Mouse (Mus musculus) neural tube, embryonic 11.5 days (tissue): Measurements from ENCODE around the gene Tmem200b. TPM values are rescaled to one million over a fixed set of nuclear protein-coding genes. Genes with fewer than 3 reads are reported as not detected.

ENCODE experiments used
- ATAC-seq: fragments of 200-750 bp; cut with Nextera tagmentation; 2 replicates; pipeline ENCODE4 v1.8.0; 2017; ENCODE audit warnings: moderate number of reproducible peaks, mild to moderate bottlenecking, moderate TSS enrichment, moderate library complexity; ENCODE audit not compliant: insufficient read depth, low FRiP score, low TSS enrichment
- DNase-seq: peaks from one replicate; pipeline ENCODE4 v3.0.0-alpha.2; 2015; ENCODE audit warnings: low spot score
- H3K27ac ChIP-seq: fragments of 300-500 bp; sonication (generic); 2 replicates; pipeline ENCODE4 v1.5.1; 2014; ENCODE audit warnings: low read depth, mild to moderate bottlenecking, low read length
- H3K27me3 ChIP-seq: fragments of 300-500 bp; sonication (generic); 2 replicates; pipeline ENCODE4 v1.6.1; 2014; ENCODE audit warnings: mild to moderate bottlenecking, low read length, mixed read lengths; ENCODE audit not compliant: control insufficient read depth, insufficient read depth
- H3K36me3 ChIP-seq: fragments of 300-500 bp; sonication (generic); 2 replicates; pipeline ENCODE4 v1.6.1; 2014; ENCODE audit warnings: mild to moderate bottlenecking, low read length, moderate library complexity, mixed read lengths; ENCODE audit not compliant: control insufficient read depth, insufficient read depth
- H3K4me1 ChIP-seq: fragments of 300-500 bp; sonication (generic); 2 replicates; pipeline ENCODE4 v1.6.1; 2014; ENCODE audit warnings: low read length, mixed read lengths; ENCODE audit not compliant: control insufficient read depth, insufficient read depth
- H3K4me2 ChIP-seq: fragments of 300-500 bp; sonication (generic); 2 replicates; pipeline ENCODE4 v1.6.1; 2014; ENCODE audit warnings: low read depth, mild to moderate bottlenecking, moderate library complexity
- H3K4me3 ChIP-seq: fragments of 300-500 bp; sonication (generic); 2 replicates; pipeline ENCODE4 v1.5.1; 2014; ENCODE audit warnings: low read depth, low read length
- H3K9ac ChIP-seq: fragments of 300-500 bp; sonication (generic); 2 replicates; pipeline ENCODE4 v1.6.1; 2014; ENCODE audit warnings: mild to moderate bottlenecking, low read length
- H3K9me3 ChIP-seq: fragments of 300-500 bp; sonication (generic); 2 replicates; pipeline ENCODE4 v1.6.1; 2016; ENCODE audit warnings: low read length; ENCODE audit not compliant: control insufficient read depth
- whole genome bisulfite sequencing: fragments of 180-500 bp; shearing (Covaris S2); extraction: QIAGEN DNeasy Blood & Tissue Kit; methylation state at CpG from one replicate; pipeline ENCODE4 v1.1.7; 2014; 5-methylcytosine and 5-hydroxymethylcytosine counted together
- polyA plus RNA-seq: library from polyadenylated mRNA; unstranded; fragments of >200 nt; fragmentation: Nextera tagmentation; extraction: Ambion mirVana; gene quantifications from 2 replicates; pipeline ENCODE4 v1.2.1, GENCODE M21; 2014

The Tmem200b gene
- polyA plus RNA-seq, 1 experiment from 2014 or later = 1.4 TPM

GRCm38 (mm10) chr4:131914891-131915469 lies 6.6 kb upstream of the Tmem200b start:
- H3K4me1 ChIP-seq = peaks cover 42% of the 10 kb centered on the region
- peak; percentile 20; the same call in 1 of the 2 replicates for ATAC-seq
- H3K4me3 ChIP-seq = peak overlapping the region; percentile 24; the same call in 1 of the 2 replicates
- peak overlapping the region; percentile 42 for H3K4me2 ChIP-seq
- 1% methylated on average over 31 of the region's 31 CpGs for WGBS
- no peak overlapping the region for H3K9ac ChIP-seq
- no peaks in the 10 kb centered on the region for H3K9me3 ChIP-seq
- H3K27ac ChIP-seq = no peak overlapping the region
- DNase-seq = peak; percentile 75
- no peaks in the 10 kb centered on the region for H3K36me3 ChIP-seq
- H3K27me3 ChIP-seq = peaks cover 19% of the 10 kb centered on the region

- Histone ChIP-seq H3K27me3 (peaks cover 28% of the 10 kb centered on the region), H3K9me3 (no peaks in the 10 kb centered on the region), H3K4me2 (peak overlapping the region; percentile 42), H3K4me1 (peaks cover 46% of the 10 kb centered on the region), H3K36me3 (no peaks in the 10 kb centered on the region), H3K4me3 (no peak overlapping the region), H3K9ac (no peak overlapping the region), H3K27ac (no peak overlapping the region)
- no peak for ATAC-seq
- no peak for DNase-seq
- 16% methylated on average over 13 of the region's 13 CpGs for WGBS
These were observed 5.7 kb upstream of the Tmem200b start for GRCm38 (mm10) chr4:131915821-131916328.

GRCm38 (mm10) chr4:131916425-131916824 lies 5.1 kb upstream of the Tmem200b start:
- H3K4me3 ChIP-seq = no peak overlapping the region
- peaks cover 52% of the 10 kb centered on the region for H3K4me1 ChIP-seq
- WGBS = 4% methylated on average over 15 of the region's 15 CpGs
- no peaks in the 10 kb centered on the region for H3K9me3 ChIP-seq
- ATAC-seq (no peak), DNase-seq (peak; percentile 71)
- no peaks in the 10 kb centered on the region for H3K36me3 ChIP-seq
- no peak overlapping the region for H3K9ac ChIP-seq
- H3K4me2 ChIP-seq = no peak overlapping the region
- peaks cover 33% of the 10 kb centered on the region for H3K27me3 ChIP-seq
- H3K27ac ChIP-seq = no peak overlapping the region

- Histone ChIP-seq H3K9ac (no peak overlapping the region), H3K27ac (no peak overlapping the region), H3K4me1 (peaks cover 58% of the 10 kb centered on the region), H3K9me3 (no peaks in the 10 kb centered on the region), H3K4me3 (no peak overlapping the region), H3K36me3 (no peaks in the 10 kb centered on the region), H3K27me3 (peaks cover 40% of the 10 kb centered on the region), H3K4me2 (no peak overlapping the region)
- ATAC-seq (no peak), DNase-seq (no peak)
- 81% methylated on average over 10 of the region's 10 CpGs for WGBS
These were observed 4.5 kb upstream of the Tmem200b start for GRCm38 (mm10) chr4:131917010-131917555.

- H3K4me1 ChIP-seq = peaks cover 61% of the 10 kb centered on the region
- no peak for DNase-seq
- no peak overlapping the region for H3K4me3 ChIP-seq
- H3K27ac ChIP-seq = no peak overlapping the region
- no peak for ATAC-seq
- H3K27me3 ChIP-seq = peaks cover 47% of the 10 kb centered on the region
- no peaks in the 10 kb centered on the region for H3K9me3 ChIP-seq
- H3K9ac ChIP-seq = no peak overlapping the region
- no peak overlapping the region for H3K4me2 ChIP-seq
- WGBS = 51% methylated on average over 7 of the region's 7 CpGs
- no peaks in the 10 kb centered on the region; the same call in 1 of the 2 replicates for H3K36me3 ChIP-seq
These were observed 3.5 kb upstream of the Tmem200b start for GRCm38 (mm10) chr4:131918026-131918533.

- no peak overlapping the region for H3K27ac ChIP-seq
- ATAC-seq = no peak
- no peak overlapping the region for H3K4me3 ChIP-seq
- peak overlapping the region; percentile 20 for H3K4me2 ChIP-seq
- H3K9me3 ChIP-seq = no peaks in the 10 kb centered on the region
- H3K36me3 ChIP-seq = peaks cover under 1% of the 10 kb centered on the region
- H3K27me3 ChIP-seq = peaks cover 51% of the 10 kb centered on the region
- H3K4me1 ChIP-seq = peaks cover 61% of the 10 kb centered on the region
- WGBS = 8% methylated on average over 15 of the region's 15 CpGs
- peak; percentile 64 for DNase-seq
- H3K9ac ChIP-seq = no peak overlapping the region; the same call in 1 of the 2 replicates
These were observed 2.7 kb upstream of the Tmem200b start for GRCm38 (mm10) chr4:131918711-131919500.

- Histone ChIP-seq H3K9me3 (no peaks in the 10 kb centered on the region), H3K27me3 (peaks cover 56% of the 10 kb centered on the region), H3K4me2 (peak overlapping the region; percentile 72), H3K9ac (peak overlapping the region; percentile 52; the same call in 1 of the 2 replicates), H3K27ac (0 out of 2 replicates have a peak overlapping the region, but pooled peaks have one; percentile 20), H3K4me3 (no peak overlapping the region), H3K4me1 (peaks cover 56% of the 10 kb centered on the region), H3K36me3 (peaks cover 2% of the 10 kb centered on the region)
- ATAC-seq (no peak), DNase-seq (no peak)
- 8% methylated on average over 15 of the region's 15 CpGs for WGBS
These were observed 1.9 kb upstream of the Tmem200b start for GRCm38 (mm10) chr4:131919506-131920140.

- ATAC-seq (no peak), DNase-seq (peak; percentile 52)
- H3K4me3 ChIP-seq = peak overlapping the region; percentile 50
- WGBS = 2% methylated on average over 31 of the region's 51 CpGs
- H3K4me2 ChIP-seq = peak overlapping the region; percentile 72
- H3K27me3 ChIP-seq = peaks cover 59% of the 10 kb centered on the region
- H3K27ac ChIP-seq = peak overlapping the region; percentile 53
- H3K9me3 ChIP-seq = no peaks in the 10 kb centered on the region
- peaks cover 52% of the 10 kb centered on the region for H3K4me1 ChIP-seq
- peak overlapping the region; percentile 52 for H3K9ac ChIP-seq
- peaks cover 5% of the 10 kb centered on the region for H3K36me3 ChIP-seq
These were observed 1.4 kb upstream of the Tmem200b start for GRCm38 (mm10) chr4:131920141-131920594.
